Mouse (Mus musculus) gastrocnemius, postnatal 10 days (tissue): Measurements from ENCODE around the gene Maml2. TPM values are rescaled to one million over a fixed set of nuclear protein-coding genes. Genes with fewer than 3 reads are reported as not detected.
"Not testable (repeated sequence)": the region's sequence is repeated elsewhere in the genome, so short reads cannot be mapped to it uniquely, and the experiment has no call there.

ENCODE experiments used
- DNase-seq: peaks from one replicate; pipeline ENCODE4 v3.0.0; 2021; ENCODE audit warnings: mixed read lengths
- total RNA-seq, 2 experiments: library from RNA; stranded (reverse); gene quantifications; 2 replicates each; pipeline ENCODE4 v1.2.3; 2021

Gene Maml2
- total RNA-seq, 2 experiments from 2014 or later = 5.6 to 6.8 TPM

DNA sequence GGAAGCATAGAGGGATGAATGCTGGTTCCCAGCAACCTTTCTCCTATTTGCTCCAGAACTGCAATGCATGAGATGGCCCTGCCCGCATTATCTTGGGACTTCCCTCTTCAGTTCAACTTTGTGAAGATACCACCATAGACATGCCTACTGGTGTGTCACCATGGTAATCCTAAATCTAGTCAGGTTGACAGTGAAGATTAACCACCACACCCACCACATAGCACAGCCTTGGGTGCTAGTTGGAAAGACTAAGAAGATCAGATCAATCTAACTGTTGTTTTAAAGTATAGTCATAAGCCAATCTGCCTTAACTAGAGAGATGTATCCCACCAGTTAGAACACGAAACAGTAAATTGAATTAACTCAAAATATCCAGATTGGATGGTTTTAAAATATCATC lies 381.9 kb downstream of the Maml2 start:
- DNase-seq = no peak

DNA sequence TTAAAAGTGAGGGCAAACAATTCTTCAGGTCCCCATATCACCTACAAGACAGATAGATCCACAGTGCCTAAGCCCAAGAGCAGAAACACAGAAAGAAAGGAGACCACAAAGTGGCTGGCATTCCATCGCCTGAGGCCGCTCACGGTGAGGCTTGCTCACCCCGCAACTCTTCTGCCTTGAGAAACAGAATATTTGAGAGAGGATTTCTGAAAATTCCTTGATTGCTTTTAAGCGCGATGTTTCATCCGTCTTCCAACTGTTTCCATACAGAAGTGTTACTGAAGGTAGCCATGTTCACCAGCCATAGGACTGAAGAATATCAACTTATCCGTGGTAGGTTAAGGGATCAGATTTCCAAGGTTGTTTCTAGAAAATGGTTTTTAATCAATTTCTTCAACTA lies 383.4 kb downstream of the Maml2 start:
- no peak for DNase-seq

DNA sequence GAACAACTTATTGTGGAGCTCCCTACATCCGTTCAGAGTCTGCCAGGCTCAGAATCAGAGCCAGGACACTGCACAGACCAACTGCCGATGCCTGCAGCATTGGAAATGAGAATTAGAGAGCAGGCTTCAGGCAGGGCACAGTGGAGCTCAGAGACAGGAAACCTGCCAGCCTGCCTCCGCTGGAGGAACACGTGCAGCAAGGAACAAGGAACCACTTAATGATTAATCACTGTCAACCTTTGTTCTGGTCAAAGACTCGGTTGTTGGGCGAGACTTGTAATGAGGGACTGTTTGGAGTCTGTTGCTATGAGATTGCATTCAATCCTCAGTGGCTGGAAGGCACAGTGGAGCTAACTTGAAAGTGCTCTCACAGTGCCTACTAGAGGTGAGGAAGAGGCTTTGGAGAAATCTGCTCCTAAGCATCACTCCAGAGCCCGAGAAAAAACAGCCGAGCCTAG lies 383.9 kb downstream of the Maml2 start:
- peak; percentile 19 for DNase-seq

- no peak for DNase-seq
These were observed 386.7 kb downstream of the Maml2 start for GRCm38 (mm10) chr9:13684327-13684934.

DNA sequence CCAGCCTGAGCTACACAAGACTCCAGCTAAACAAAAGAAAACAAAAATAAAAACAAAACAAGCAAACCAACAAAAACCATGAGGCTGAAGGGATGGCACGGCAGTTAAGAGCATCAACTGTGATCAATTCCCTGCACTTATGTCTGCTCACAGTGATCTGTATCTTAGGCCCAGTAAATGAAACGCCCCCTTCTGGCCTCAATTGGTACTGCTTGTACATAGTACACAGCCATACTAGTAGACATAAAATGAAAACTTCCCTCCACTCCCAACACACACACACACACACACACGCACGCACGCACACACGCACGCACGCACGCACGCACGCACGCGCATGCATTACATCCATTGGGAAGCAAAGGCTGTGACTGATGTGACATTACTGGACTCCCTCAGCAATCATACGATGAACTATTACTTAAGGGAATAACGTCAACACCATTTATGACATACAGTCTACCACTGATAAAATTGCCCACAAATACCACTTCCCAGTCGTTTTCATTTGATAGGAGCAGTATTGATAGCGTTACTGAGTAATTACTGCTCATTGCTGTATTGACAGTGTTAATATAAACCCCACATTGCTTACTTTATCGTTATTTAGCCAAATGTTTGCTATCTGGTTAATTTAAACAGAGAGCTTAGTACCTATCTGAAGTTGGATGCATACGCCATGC lies 389.4 kb downstream of the Maml2 start:
- DNase-seq = no peak

DNA sequence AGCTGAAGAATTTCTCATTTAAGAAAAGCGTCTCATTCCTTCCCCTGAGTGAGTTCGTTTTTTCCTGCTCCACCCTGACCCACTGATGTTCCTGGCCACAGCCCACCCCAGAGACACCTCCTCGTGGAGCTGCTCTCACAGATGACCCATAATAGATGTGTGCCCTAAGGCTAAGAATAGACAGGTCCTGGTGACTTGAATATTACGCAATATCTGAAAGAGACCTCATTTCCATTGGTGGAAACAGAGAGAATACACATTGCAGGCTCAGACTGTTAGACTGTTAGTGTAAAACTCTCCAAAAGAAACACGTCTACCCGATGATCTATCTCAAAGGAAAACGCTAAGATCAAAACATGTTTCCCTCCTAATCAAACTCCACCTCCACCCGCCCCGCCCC lies 391.2 kb downstream of the Maml2 start:
- DNase-seq = no peak

- DNase-seq = no peak
These were observed 392.6 kb downstream of the Maml2 start for GRCm38 (mm10) chr9:13690321-13690720.

DNA sequence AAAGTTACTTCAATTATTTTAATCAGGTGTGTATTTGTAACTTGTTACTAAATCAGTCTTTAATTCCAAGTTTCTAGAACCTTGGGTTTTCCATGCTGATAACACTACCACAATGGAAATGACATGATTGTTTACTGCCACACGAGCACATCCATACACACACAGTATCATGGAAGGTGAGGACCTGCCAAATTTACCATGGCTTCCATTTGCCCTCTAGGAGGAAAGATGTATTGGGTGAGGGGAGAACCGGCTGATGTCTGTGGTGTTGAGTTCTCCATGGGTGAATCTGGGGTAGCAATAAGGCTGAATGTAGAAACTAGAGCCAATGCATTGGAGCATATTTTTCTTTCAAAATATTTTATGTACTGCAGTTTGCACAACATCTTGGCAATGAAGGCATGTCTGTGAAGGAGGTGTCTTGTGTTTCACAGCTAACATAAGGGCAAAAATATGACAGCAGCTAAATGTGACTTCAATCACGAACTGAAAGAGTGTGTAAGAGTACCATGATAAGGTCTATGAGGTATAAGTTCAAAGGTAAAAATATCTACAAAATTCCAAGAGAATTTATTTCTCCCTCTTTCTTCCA lies 396.0 kb downstream of the Maml2 start:
- DNase-seq = no peak

GRCm38 (mm10) chr9:13694293-13694692 lies 396.5 kb downstream of the Maml2 start:
- peak; percentile 24 for DNase-seq

DNA sequence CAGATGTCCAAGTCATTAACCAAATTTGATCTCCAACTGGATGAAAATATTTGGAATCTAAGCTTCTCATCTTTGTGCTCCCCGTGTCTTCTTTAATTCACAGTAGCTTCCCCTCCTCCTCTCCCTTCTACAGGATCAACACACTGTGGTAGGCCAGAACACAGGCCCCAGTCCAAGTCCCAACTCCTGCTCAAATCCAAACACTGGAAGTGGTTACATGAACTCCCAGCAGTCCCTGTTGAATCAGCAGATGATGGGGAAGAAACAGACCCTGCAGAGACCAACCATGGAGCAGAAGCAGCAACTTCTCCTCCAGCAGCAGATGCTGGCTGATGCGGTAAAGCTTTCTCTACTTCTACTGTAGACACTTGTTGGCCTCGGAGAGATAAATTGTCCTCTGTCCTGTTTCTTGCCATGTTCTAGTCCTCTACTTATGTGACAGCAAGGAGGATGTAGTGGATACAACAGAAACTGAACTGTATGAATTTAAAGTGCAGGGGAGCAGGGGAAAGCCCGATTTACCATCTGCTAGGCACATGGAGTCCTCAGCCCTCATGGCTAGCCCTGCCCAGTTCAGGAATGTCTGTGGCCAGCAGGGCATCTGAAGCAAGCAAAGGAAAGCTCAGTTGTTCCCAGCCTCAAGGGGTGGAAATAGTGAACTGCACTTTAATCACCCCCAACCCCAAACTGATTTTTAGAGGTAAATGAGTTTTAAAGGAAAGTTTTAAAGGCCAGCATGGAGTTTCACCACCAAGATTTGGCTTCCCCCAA lies 399.5 kb downstream of the Maml2 start:
- no peak for DNase-seq

- no peak for DNase-seq
These were observed 400.1 kb downstream of the Maml2 start for GRCm38 (mm10) chr9:13697869-13698268.

GRCm38 (mm10) chr9:13699061-13699780 lies 401.5 kb downstream of the Maml2 start:
- DNase-seq = no peak

- DNase-seq = no peak
These were observed 402.0 kb downstream of the Maml2 start for GRCm38 (mm10) chr9:13699781-13700116.

DNA sequence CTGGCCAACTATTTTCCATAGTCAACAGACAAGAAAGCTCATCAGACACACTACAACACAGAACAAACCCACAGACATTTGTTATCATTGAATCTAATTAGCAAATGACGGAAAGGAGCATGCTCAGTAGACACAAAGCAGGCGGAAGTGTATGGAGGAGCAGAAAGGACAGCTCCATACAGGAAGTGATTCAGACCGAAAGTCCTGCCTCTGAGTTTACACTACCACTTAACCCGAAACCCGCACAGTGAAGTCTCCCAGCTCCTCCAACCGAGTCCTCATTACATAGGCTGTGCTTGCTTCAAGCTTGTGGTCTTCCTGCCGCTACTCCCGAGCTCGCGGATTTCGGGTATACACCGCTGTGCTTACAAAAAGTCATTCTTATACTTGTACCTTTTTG lies 404.0 kb downstream of the Maml2 start:
- DNase-seq = no peak

- no peak for DNase-seq
These were observed 405.3 kb downstream of the Maml2 start for GRCm38 (mm10) chr9:13703100-13703499.

DNA sequence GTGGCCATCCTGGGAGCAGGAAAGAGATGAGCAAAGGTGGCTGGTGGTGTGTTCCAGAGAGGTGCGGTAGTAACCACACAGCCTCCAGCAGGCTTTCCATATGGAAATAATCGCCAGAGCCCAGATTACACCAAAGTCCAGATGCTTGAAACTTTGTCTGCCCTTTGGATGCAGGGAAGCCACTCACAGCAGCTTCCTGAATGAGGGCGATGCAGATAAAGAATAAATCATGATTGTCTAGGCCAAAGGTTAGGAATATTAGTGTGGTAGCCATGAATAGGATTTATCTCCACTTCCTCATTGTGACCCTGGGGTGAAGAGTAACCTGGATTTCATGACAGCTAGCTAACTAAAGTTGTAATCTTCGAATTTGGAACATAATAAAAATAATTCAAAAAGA lies 407.2 kb downstream of the Maml2 start:
- DNase-seq = no peak

DNA sequence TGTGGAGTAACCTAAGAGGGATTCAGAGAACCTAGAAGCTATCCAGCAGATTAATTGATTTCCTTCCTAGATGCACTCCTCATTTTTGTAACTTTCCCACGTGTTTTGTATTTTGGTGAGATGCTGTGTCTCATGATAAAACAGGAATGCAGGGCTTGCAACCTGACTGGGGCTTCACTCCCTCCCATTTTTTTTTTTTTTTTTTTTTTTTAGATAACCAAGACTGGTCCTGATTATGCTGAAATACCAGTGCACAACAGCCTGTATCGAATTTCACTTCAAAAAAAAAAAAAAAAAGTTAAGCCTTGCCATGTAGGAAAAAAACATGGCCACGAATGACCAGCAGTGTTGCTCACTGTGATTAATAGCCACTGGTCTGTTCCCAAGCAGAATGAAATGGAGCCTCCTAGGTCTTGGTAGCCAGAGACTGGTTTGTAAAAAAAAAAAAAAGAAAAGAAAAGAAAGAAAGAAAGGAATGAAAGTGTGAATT lies 409.4 kb downstream of the Maml2 start:
- no peak for DNase-seq

GRCm38 (mm10) chr9:13709436-13709835 lies 411.7 kb downstream of the Maml2 start:
- DNase-seq = no peak

- not testable (repeated sequence) for DNase-seq
These were observed 418.1 kb downstream of the Maml2 start for GRCm38 (mm10) chr9:13715891-13716290.

DNA sequence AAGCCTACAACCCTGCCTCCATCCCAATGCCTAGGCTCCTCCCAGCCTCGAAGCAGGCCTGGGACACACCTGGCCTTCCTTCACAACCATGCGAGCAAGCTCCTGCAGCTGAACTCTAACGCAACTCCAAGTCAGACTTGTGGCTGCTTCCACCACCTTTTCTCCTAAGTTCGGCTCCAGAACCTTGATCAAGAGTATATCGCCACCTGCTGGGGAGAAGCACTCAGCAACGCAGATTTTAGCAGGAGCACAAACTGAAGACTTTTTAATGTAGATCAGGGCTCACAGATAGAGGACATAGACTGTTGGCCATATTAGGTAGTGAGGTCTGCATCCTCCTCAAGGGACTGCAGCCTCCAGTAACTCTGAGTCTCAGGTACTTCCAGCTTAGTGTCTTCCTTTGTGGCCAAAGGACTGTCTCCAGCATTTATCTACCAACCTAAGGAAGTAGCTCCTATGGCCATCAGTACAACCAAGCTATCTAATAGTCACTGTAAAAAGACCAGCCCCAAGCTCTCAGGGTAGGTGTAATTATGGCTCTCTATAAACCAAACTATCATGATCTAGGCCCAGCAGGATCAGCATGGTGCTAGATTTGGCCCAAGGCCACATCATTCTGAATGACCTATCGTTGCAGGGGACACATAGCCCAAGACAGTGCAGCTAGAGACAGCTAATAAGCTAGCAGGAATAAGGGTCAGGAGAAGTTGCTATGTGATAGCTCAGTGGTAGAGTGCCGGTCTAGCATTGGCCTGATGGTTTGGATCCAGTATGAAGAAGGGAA lies 418.8 kb downstream of the Maml2 start:
- peak; percentile 72 for DNase-seq

DNA sequence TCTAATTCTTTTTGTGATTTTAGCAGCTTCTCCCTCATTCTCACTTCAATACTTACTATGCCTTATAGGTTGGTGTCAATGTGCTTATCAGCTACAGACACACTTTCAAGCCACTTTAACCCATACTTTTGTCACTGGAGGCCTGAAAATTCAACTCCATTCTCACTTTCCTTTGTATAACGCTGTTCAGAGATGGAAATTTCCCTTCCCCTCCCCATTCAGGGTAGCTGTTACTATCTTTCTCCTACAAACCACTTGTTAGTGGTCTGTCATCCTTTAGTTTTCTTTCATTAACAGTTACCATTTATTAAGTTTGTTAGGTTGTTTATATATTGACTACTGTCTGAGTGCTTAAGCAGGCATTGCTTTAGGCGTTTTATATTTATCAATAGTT lies 450.6 kb downstream of the Maml2 start, which contains the start of gene Mtmr2:
Gene Mtmr2, plus strand, starts transcription at position 7 of the 394 bp plus-strand sequence.
- no peak for DNase-seq
